Mouse (Mus musculus) lung, postnatal 4 days (tissue): ENCODE measurements around the gene Patz1.

ENCODE experiments used
- DNase-seq, 2 experiments: peaks; one replicate each; pipeline ENCODE4 v3.0.0; 2021

Patz1 gene

DNA sequence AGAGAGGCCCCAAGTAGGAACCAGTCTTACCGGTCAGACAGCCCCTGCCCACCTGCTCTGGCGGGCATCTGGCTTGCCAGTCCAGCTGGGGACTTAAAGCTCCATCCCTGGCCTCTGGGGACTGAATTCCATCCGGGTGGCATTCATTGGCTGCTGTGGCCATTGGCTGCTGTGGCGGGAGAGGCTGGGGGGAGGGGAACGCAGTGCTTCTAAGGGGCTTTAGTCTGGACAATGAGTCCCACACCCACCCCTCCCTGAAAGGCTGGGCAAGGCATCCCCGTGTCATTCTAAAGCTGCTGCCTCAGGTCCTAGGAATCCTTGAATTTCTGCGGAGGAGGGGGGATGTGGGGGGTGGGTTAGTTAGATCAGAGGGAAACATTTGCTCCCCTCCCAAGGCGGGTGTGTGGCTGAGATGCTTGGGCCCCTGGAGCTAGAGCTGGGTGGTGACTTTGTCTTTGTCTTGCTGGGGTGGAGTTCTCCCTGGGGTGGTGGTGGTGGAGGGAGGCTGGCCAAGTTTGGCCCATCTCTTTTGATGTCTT lies 4.1 kb downstream of the Patz1 start:
- peak; percentile 58 to 75 for DNase-seq

DNA sequence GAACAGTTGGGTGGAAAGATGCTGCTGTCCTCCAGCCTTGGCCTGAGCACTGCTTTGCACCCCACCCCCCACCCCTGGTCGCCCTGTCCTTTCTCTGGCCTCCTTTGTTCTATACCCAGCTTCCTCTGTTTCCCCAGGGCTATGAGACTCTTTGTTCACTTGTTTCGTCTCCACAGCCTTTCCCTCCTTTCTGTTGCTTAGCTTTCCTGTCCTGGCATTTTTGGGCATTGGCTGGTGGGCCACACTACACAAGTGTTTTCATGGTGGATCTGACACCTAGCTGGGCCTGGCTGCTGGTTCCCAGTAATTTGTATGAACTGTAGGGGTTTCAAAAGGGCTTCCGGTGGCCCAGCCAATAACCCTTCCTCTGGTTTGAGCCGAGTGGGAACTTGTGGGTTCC lies 4.7 kb downstream of the Patz1 start:
- no peak for DNase-seq

DNA sequence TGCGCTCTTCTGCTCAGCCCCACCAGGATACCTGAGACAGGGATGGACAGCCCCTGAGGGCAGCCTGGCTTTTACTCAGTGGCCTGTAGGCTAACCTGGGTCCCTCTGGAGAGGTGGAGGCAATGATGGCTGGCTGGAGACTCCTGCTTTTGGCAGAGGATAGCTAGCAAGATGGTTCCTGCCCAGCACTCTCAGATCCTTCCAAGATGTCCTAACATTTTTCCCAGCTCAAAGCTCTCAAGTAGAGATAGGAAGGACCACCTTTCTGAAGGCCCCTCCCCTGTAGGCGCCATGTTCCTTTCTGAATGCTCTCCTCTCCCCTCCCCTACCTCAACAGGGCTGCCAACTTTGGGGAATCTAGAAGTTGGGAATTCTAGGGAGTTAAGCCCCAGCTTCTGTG lies 6.0 kb downstream of the Patz1 start:
- no peak for DNase-seq

DNA sequence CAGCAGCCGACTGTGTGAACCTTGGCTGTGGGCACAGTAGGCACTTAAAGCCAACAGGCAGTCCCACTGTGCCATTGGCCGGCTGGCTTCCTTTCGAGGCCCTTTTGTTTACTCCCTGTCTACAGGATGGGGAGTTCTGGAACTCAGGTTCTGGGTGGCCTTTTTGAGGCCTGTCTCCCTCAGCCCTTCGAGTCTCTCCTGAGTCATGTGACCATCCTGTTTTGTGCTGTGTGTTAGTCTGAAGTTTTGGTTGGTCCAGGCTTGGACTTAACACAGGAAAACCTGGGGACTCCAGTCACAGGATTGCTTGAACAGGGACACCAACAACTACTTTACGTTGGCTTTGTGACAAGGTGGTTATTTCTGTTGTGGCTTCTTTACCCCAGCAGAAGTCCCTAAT lies 7.4 kb downstream of the Patz1 start:
- peak in 1 of 2 experiments; percentile 15 for DNase-seq

DNA sequence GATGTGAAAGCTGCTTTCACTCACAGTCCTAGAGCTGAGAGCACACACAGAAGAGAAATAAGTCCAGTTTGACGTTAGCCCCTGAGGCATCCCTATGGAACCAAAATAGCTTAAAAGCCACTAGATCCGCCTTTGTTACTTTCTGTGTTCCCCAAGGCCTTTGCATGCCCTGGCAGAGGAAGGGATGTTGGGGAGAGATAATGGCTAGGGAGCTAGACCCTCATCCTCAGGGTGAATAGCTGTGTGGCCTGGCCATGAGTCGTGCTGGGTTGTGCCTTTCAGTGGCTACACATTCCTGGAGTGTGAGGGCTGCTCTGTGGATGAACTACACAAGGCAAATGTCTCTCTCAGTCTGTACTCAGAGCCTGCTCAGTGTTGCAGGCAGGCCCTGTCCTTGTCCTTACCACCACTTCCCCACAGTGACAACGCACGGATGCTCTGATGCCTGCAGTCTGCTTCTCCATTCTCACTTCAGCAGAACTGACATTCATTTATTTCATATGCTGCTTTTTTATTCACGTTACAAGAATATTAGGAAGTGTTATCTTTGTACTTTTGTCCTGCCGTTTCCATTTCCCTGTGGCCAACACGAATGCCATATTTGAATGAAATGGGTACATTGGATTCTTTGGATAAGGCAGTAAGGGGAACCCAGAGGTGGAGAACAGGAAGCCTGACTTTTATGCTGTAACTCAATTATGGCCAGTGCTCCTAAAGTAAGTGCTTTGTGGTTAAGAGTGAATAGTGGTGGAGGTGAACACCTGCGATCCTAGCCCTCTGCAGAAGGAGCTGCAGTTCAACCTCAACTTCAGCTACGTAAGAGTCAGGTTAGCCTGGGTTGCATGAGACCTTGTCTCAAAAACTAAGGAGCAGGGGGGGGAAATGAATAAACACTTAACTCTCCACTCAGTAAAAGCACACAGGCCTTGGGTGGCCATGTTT lies 9.5 kb downstream of the Patz1 start:
- peak in 1 of 2 experiments; percentile 10 for DNase-seq

DNA sequence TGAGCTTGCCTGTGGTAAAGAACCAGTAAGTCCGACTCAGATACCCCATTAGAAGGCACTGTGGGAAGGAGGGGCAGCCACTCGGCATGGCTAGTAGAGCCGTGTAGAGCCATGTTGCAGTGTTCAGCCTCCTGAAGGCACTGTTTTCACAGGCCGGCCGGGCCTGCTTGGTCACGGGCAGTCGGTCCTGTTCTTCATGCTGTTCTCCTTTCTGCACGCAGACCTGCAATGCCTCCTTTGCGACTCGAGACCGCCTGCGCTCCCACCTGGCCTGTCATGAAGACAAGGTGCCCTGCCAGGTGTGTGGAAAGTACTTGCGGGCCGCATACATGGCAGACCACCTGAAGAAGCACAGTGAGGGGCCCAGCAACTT lies 10.1 kb downstream of the Patz1 start:
- DNase-seq, result peak in 1 of 2 experiments; percentile 22

DNA sequence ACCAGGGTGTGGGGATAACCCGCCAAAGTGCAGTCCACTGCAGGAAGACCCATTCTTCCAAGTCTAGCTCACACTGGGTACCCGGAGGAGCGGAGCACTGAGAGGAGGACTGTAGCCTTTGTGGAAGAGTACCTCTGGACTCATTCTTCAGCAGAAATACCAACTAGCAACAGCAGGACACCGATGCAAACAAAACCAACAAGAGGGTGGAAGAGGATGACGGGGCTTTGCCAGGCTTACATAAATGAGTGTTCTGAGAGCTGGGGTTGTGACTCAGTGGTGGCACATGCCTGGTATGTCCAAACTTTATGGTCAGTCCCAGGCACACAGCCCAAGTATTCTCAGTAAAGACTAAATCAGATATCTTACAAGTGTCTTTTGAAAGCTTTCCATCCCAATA lies 12.4 kb downstream of the Patz1 start:
- no peak for DNase-seq

DNA sequence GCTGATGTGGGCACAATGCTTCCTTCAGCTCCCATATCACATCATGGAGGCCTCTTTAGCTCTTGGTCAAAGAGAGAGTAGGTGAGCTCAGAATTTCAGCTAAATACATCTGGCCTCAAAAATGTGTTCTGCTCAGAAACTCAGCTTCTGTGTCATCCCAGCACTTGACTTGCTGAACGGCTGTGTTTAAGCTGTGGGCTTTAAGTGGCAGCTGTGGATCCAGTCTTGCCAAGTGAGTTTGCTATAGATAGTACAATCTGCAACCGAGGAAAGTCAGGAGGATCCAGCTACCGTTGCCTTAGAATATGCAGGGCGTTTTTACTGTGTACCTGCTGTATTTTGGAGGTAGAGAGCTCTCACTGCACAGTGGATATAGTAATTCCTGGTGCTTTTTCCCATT lies 13.7 kb downstream of the Patz1 start:
- DNase-seq, result no peak

DNA sequence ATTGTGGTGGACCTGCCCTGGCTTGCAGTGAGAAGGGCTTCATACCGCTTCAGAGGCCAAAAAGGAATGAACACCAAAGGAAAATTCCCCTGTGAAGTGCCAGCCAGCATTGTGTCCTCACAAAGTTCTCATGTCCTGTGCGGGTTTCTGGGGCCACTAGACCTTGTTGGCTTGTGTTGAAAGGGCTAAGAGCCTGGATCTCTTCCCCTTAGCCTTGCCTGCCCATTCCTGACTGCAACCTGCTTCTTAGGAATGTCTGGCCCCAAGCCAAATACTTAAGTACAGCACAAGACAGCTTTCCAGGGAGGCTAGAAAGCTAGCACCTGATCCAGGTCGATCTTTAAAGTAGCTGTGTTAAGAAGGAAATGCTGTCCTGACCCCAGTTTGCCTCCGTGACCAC lies 14.1 kb downstream of the Patz1 start:
- peak; percentile 52 to 63 for DNase-seq

DNA sequence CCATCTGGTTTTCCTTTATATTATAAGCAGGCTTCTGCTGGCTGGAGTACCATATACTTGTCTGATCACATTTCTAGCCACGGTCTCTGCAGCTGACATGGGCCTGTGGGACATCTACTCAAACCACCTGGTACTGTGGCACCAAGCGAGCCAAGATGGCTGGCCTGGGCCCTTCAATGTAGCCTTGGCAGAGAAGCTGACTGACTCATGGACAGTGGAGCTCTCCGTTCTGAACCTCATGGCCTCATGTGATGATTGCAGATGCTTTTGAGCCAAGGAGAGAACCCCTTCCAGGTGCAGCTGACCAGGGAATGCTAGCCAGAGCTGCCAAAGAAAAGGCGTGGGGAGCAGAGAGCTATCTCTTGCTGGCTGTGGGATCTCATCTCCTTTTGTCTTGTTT lies 17.1 kb downstream of the Patz1 start:
- no peak for DNase-seq

DNA sequence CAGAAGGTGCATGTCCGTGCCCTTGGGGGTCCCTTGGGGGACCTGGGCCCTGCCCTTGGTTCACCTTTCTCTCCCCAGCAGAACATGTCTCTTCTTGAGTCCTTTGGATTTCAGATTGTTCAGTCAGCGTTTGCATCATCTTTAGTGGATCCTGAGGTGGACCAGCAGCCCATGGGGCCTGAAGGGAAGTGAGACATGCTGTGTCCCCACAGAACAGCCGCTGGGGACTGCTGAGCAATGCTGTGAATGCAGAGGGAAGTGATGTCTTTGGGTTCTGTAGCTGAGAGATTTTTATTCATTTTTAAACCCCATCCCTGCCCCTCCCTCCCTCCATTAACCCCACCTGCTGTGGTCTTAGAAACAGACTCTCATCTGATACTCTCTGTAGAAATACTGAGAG lies 19.2 kb downstream of the Patz1 start:
- no peak for DNase-seq

DNA sequence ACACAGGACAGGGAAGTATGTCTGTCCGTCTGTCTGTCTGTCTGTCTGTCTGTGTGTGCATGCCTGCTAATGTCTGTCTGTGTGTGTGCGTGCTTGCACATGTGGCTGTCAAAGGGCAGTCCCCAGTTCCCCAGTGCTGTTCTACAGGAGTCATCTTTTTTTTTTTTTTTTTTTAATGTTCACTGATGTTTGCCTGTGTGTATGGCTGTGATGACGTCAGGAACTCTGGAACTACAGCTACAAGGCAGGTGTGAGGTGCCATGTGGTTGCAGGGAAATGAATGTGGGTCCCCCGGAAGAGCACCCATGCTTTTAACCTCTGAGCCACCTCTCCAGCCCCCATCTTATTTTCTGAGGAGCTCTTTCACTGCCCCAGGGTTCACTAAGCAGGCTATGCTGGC lies 21.2 kb downstream of the Patz1 start:
- DNase-seq, result no peak

DNA sequence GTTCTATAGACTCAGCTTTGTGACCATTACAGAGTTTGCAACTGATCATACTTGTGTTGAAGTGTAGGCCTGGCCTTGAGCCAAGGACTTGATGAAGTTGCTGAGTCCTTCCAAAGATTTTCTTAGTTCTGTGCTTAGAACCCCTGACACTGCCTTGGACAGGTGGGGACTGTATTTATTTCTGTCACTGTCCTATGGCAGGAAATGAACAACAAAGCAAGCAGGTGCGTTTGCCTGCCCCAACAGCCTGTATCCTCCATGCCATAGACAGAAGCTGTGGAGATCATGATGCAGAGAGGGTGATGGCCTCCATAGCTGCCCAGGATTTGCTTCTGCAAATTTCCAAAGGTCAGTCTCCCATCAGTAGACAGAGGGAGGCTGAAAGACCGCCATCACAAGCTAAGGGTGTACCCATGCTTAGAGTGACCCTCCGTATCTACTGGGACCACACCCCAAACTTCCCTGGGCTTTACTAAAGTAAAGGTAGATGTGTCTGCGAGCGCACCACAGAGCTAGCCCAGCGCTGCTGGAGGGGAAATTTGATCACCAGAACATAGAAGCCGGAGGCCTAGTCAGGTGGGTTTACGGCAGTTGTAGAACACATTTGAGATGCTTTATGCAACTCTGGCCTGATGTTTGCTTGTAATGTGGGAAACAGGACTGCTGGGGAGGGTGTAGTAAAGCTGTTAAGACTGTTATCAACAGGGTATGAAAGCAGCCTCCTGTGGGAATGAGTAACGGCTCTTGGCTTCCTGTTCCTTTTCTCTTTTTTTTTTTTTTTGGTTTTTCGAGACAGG lies 22.3 kb downstream of the Patz1 start:
- DNase-seq, result no peak

DNA sequence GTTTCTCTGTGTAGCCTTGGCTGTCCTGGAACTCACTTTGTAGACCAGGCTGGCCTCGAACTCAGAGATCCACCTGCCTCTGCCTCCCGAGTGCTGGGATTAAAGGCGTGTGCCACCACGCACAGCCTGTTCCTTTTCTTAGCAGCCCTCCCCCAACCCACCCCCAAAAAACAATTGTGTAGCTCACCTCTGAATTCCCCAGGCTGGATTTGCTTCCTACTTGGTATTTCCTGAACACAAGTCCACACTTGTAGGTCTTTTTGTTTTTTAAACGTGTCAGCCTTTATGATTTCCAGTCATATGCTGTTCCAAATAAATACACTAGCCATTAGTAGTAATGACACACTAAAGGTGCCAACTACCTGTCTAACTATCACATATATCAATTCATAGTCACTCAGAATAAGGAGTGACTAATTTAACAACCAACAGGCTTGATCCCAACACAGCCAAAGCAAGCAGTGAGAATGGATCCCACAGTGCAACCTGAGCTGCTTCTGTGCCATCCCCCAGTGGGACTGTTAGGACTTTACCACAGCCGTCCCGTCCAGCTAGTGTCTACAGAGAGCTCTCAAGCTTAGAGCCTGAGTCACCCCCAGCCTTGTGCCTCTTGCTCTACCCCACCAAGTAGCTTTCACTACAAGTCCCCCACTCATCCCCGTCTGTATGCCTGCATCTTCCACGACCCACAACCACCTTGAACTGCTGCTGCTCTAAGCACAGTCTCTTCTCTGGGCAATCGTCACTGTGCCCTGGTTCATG lies 23.1 kb downstream of the Patz1 start:
- DNase-seq, result no peak

DNA sequence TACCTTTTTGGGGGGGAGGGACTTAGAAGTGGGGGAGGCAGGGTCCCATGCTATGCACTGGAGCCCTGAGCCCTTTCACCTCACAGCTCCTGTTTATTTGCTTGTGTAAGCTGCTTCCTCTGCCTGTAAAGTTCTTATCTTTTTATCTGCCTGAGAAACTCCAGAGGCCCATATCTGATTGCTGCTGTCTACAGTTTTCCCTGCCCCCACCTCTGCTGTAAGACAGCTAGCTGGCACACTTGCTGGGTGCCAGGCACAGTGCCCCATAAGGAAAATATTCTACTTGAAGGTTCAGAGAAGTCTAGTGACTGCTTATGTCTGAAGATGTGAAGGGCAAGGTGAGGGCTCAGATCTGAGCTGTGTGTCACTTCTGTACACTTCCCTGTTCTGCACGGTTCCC lies 24.6 kb downstream of the Patz1 start:
- DNase-seq, result no peak

DNA sequence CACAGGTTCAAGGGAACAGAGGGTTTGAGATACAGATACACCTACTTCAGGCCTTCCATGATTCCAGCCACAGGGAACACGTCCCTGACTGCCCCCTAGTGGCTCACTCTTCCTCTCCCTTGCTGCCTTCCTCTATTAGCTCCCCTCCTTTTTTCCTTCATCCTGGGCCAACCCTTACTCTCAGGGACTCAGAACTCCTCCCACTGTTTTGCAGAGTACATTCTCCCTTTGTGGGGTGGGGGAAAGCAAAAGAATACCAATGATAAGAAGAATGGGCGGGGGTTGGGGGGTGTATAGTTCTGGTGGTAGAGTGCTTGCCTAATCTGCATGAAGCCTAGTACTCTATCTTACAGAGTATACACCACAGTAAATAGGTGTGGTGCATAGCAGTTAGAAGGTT lies 25.5 kb downstream of the Patz1 start:
- DNase-seq, result peak; percentile 61 to 75

DNA sequence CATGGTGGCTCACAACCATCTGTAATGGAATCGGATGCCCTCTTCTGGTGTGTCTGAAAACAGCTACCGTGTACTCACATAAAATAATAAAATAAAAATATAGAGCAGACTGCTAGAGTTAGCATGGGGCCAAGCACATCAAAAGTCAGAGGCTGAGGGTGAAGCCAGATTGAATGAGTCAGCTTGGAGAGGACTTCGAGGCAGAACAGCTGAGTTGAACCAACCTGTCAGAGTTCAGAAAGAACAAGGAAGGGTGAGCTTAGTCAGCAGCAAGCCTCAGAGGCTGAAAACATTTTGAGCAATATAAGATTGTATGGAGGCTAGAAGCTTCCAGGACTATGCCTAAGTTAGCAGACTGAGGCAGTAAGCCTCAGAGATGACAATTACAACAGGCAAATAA lies 29.6 kb downstream of the Patz1 start:
- no peak for DNase-seq

DNA sequence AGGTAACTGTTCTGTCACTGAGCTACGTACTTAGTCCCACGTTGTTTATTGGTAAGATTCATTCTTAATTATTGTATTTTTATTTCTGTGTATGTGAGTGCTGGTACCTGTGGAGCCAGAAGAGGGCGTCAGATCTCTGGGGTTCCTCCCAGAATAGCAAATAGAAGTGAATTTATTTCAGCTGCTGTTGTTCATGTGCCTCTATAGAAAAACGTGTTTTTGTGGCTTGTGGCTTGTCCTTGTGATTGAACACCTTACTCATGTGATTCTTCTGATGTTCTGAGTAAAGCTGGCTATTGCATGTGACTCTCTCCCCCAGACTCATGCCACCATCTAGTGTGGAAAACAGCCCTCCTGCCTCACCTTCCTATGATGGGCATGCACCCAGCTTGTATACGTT lies 39.6 kb downstream of the Patz1 start:
- DNase-seq, result no peak

DNA sequence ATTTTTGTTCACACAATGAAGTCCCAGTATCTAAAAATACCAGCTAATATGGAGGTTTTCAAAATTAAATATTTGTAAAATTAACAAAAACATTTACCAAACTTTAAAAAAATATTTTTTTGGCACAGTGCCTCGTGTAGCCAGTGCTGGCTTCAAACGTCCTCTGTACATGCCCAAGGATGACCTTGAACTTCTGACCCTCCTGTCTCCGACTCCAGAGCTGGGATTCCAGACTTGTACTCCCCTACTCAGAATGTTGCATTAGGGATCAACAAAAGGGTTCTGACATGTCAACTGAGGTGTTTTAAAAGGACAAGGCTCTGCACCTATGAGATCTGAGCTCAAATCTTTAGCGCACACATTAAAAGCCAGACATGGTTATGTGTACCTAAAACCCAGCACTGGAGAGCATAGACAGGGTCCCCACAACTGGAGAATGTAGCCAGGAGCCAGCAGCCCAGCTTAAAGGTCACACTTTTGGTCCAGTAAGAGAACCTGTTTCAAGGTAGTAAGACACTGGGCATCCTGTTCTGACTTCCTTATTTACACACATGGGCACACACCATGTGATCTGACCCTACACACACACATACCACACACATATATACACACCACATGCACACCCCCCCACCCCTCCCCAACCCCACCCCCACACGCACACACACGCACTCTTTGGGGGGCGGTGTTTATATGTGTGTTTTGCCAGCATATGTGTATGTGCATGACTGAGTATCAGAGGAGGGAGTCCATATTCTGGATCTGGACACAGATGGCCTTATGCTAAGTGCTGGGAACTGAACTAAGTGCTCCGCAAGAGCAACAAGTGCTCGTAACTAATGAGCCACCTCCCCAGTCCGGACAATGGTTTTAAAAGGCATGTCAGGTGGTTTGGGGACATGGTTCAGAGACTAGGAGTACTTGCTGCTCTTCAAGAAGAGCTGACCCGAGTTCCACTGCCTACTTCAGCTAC lies 40.4 kb downstream of the Patz1 start:
- DNase-seq, result no peak

DNA sequence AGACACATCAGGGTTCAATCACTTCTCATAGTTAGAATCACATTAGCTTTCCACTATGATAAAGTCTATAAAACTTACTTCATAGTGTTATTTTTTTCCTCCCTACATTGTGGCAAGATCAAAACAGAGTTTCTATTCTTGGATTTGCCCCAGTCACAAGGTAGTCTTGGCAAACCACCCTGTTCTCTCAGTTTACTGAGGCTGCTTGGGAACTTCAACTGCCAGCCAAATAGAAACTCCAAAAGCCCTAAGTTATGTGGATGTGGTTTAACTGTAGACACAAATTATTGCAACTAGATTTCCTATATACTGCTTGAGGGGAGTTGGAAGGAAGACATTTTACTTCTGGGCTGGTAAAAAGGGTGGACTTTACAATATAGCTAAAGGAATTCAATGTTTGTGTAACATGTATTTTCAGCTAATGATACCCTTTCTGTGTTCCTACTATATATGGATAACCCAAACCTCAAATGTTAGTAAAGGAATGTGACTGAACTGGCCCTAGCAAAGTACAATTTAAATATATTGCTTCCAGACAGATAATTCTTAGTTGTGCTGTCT lies 41.3 kb downstream of the Patz1 start, which contains the start of gene Pik3ip1:
Pik3ip1 (plus strand) TSS at position 511 of the 561 bp plus-strand sequence.
- DNase-seq, result no peak

DNA sequence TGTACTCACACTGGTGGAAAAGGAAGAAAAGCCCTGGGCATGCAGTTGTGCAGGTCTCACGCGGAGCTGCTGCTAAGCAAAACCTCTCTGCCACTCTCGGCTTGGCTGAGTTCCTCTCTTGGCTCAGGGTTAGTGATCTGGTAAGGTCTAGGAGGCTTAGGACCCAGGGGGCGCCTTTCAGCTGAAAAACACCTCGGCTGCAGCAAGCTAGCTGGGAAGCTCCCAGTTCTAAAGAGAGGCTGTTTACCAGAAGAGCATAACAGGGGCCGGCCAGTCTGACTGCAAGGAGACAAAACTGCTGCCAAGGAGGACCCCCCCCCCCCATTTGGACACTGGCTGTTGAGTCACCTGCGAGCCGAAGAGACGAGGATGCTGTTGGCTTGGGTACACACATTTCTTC lies 41.9 kb downstream of the Patz1 start:
- DNase-seq, result peak; percentile 85 to 87
